Mouse (Mus musculus) megakaryocyte, embryonic 14.5 days (primary cell): Measurements from ENCODE around the gene Pan3. TPM values are rescaled to one million over a fixed set of nuclear protein-coding genes. Genes with fewer than 3 reads are reported as not detected.
"Not testable (repeated sequence)": the region's sequence is repeated elsewhere in the genome, so short reads cannot be mapped to it uniquely, and the experiment has no call there.

Experiments
- H3K27me3 ChIP-seq: replicated peaks from 2 replicates; pipeline ENCODE3; 2012; ENCODE audit warnings: inconsistent platforms
- H3K36me3 ChIP-seq: replicated peaks from 2 replicates; pipeline ENCODE3; 2012; ENCODE audit warnings: low read length, inconsistent platforms, mixed read lengths
- H3K4me1 ChIP-seq: 2 replicates; pipeline ENCODE4 v1.6.1; 2012; ENCODE audit warnings: inconsistent platforms
- H3K4me3 ChIP-seq: replicated peaks from 2 replicates; pipeline ENCODE3; 2012; ENCODE audit warnings: moderate library complexity, mild to moderate bottlenecking, inconsistent platforms
- H3K9me3 ChIP-seq: 2 replicates; pipeline ENCODE4 v1.6.1; 2012; ENCODE audit warnings: inconsistent platforms
- FLI1 ChIP-seq: IDR thresholded peaks from 2 replicates; pipeline ENCODE4 v1.6.1; 2012; ENCODE audit warnings: low read length, inconsistent platforms, mixed read lengths
- GATA1 ChIP-seq: IDR thresholded peaks from 3 replicates; pipeline ENCODE4 v1.6.1; 2012; ENCODE audit warnings: mixed read lengths, low read length, inconsistent platforms, borderline replicate concordance
- polyA plus RNA-seq: library from polyadenylated mRNA; stranded (reverse); fragments of >175 nt; gene quantifications from 2 replicates; pipeline ENCODE4 v1.2.3, GENCODE M21; 2012; ENCODE audit warnings: low replicate concordance; ENCODE audit not compliant: insufficient read depth

The Pan3 gene
- polyA plus RNA-seq, 1 experiment = 1.2 TPM

GRCm38 (mm10) chr5:147542291-147542690, 112.3 kb downstream of the Pan3 start:
- no peak overlapping the region for H3K4me3 ChIP-seq

GRCm38 (mm10) chr5:147545731-147546241, 115.8 kb downstream of the Pan3 start:
- TF ChIP-seq FLI1 = no peak
- TF ChIP-seq GATA1 = no peak
- Histone ChIP-seq H3K4me3 (no peak overlapping the region), H3K27me3 (no peaks in the 10 kb centered on the region), H3K36me3 (peaks cover 94% of the 10 kb centered on the region), H3K9me3 (no peaks in the 10 kb centered on the region), H3K4me1 (peaks cover 17% of the 10 kb centered on the region)

More at GRCm38 (mm10) chr5:147542291-147542690, 112.3 kb downstream of the Pan3 start:
- TF ChIP-seq GATA1 = no peak
- TF ChIP-seq FLI1 = no peak
- peaks cover 94% of the 10 kb centered on the region for H3K36me3 ChIP-seq
- no peaks in the 10 kb centered on the region for H3K27me3 ChIP-seq
- no peaks in the 10 kb centered on the region for H3K9me3 ChIP-seq
- H3K4me1 ChIP-seq = peaks cover 18% of the 10 kb centered on the region

GRCm38 (mm10) chr5:147549016-147549755, 119.2 kb downstream of the Pan3 start:
- H3K36me3 ChIP-seq = peaks cover 80% of the 10 kb centered on the region
- H3K4me3 ChIP-seq = no peak overlapping the region
- H3K4me1 ChIP-seq = peaks cover 23% of the 10 kb centered on the region
- H3K9me3 ChIP-seq = no peaks in the 10 kb centered on the region
- no peaks in the 10 kb centered on the region for H3K27me3 ChIP-seq
- TF ChIP-seq FLI1 (no peak), GATA1 (no peak)

GRCm38 (mm10) chr5:147551879-147552627, 122.1 kb downstream of the Pan3 start:
- peaks cover 51% of the 10 kb centered on the region for H3K36me3 ChIP-seq

GRCm38 (mm10) chr5:147557641-147558040, 127.7 kb downstream of the Pan3 start:
- H3K36me3 ChIP-seq, H3K4me3 ChIP-seq, H3K9me3 ChIP-seq, H3K27me3 ChIP-seq: not testable (repeated sequence)
- H3K4me1 ChIP-seq = peaks cover 16% of the 10 kb centered on the region

More at GRCm38 (mm10) chr5:147551879-147552627, 122.1 kb downstream of the Pan3 start:
- Histone ChIP-seq H3K4me1 (peaks cover 30% of the 10 kb centered on the region), H3K9me3 (no peaks in the 10 kb centered on the region), H3K27me3 (no peaks in the 10 kb centered on the region), H3K4me3 (no peak overlapping the region)
- no peak for TF ChIP-seq FLI1
- TF ChIP-seq GATA1 = no peak

- Histone ChIP-seq H3K36me3 (no peaks in the 10 kb centered on the region), H3K4me3 (no peak overlapping the region), H3K4me1 (peaks cover 19% of the 10 kb centered on the region), H3K9me3 (no peaks in the 10 kb centered on the region), H3K27me3 (peaks cover 18% of the 10 kb centered on the region)
- no peak for TF ChIP-seq GATA1
- no peak for TF ChIP-seq FLI1
Measured at GRCm38 (mm10) chr5:147563511-147564139, 133.7 kb downstream of the Pan3 start.

GRCm38 (mm10) chr5:147564140-147564590, 134.2 kb downstream of the Pan3 start:
- TF ChIP-seq GATA1 (no peak), FLI1 (no peak)
- H3K4me1 ChIP-seq = peaks cover 19% of the 10 kb centered on the region
- peaks cover 18% of the 10 kb centered on the region for H3K27me3 ChIP-seq
- peak overlapping the region; percentile 53 for H3K4me3 ChIP-seq
- H3K36me3 ChIP-seq = no peaks in the 10 kb centered on the region
- no peaks in the 10 kb centered on the region for H3K9me3 ChIP-seq

- peaks cover 18% of the 10 kb centered on the region for H3K27me3 ChIP-seq
- no peaks in the 10 kb centered on the region for H3K36me3 ChIP-seq
- H3K4me3 ChIP-seq = no peak overlapping the region
- no peaks in the 10 kb centered on the region for H3K9me3 ChIP-seq
- no peak for TF ChIP-seq FLI1
- TF ChIP-seq GATA1 = no peak
- peaks cover 19% of the 10 kb centered on the region for H3K4me1 ChIP-seq
Measured at GRCm38 (mm10) chr5:147565444-147565843, 135.5 kb downstream of the Pan3 start.

GRCm38 (mm10) chr5:147566335-147566734, 136.4 kb downstream of the Pan3 start:
- Histone ChIP-seq H3K9me3 (no peaks in the 10 kb centered on the region), H3K27me3 (peaks cover 15% of the 10 kb centered on the region), H3K4me3 (no peak overlapping the region), H3K4me1 (peaks cover 19% of the 10 kb centered on the region), H3K36me3 (no peaks in the 10 kb centered on the region)
- TF ChIP-seq FLI1 (no peak), GATA1 (no peak)

GRCm38 (mm10) chr5:147572695-147573094, 142.7 kb downstream of the Pan3 start:
- peaks cover 4% of the 10 kb centered on the region for H3K27me3 ChIP-seq
- H3K36me3 ChIP-seq = no peaks in the 10 kb centered on the region
- H3K9me3 ChIP-seq = no peaks in the 10 kb centered on the region
- TF ChIP-seq GATA1 (no peak), FLI1 (no peak)
- H3K4me1 ChIP-seq = peaks cover 44% of the 10 kb centered on the region
- H3K4me3 ChIP-seq = no peak overlapping the region
